Mouse (Mus musculus) left cerebral cortex, postnatal 36 days (tissue): ENCODE results near the gene Cdc37l1. TPM values are rescaled to one million over a fixed set of nuclear protein-coding genes. Genes with fewer than 3 reads are reported as not detected.
A peak's percentile ranks its signal among the peaks of the same experiment; 100 is the strongest.

Experiments
- DNase-seq, 2 experiments: peaks; one replicate each; pipeline ENCODE4 v3.0.0; 2021 to 2022; ENCODE audit warnings: low spot score in 2 of 2, mixed read lengths in 1 of 2
- intact Hi-C: fragments of 180-260 bp; cut with DNase I; formaldehyde crosslinking; loops from one replicate; pipeline ENCODE4 v1.15.1; 2025
- total RNA-seq, 2 experiments: library from RNA; stranded (reverse); gene quantifications; 2 replicates each; pipeline ENCODE4 v1.2.3; 2021

Cdc37l1 gene
- 100 to 1,000 TPM in 1 of 2 experiments, 10 to 100 TPM in 1; 88.0 to 112 TPM for total RNA-seq

- intact Hi-C loops = loop anchor here (5.0 kb wide), 1 partner anchor 262 kb away; the partner anchor contains the start of gene Jak2
Observed at GRCm38 (mm10) chr19:28990194-28990589, at the start of gene Cdc37l1. Gene Cdc37l1 (plus strand): TSS chr19:28990352.

GRCm38 (mm10) chr19:28941271-28941670 lies 48.9 kb upstream of the Cdc37l1 start:
- intact Hi-C loops = no loop called here
- no peak for DNase-seq

More at GRCm38 (mm10) chr19:28990194-28990589, at the start of gene Cdc37l1:
- peak; percentile 97 to 98 for DNase-seq

GRCm38 (mm10) chr19:28946782-28947181 lies 43.4 kb upstream of the Cdc37l1 start:
- peak in 1 of 2 experiments; percentile 31 for DNase-seq
- intact Hi-C loops = no loop called here

- DNase-seq = no peak
- intact Hi-C loops = no loop called here
Observed at GRCm38 (mm10) chr19:28947311-28947710, 42.8 kb upstream of the Cdc37l1 start.

- DNase-seq = no peak
- intact Hi-C loops = no loop called here
Observed at GRCm38 (mm10) chr19:28951251-28951650, 38.9 kb upstream of the Cdc37l1 start.

GRCm38 (mm10) chr19:28963113-28963512 lies 27.0 kb upstream of the Cdc37l1 start:
- intact Hi-C loops = loop anchor here (5.0 kb wide), 2 partner anchors 61 to 186 kb away; no protein-coding TSS in a partner anchor
- DNase-seq = no peak

- intact Hi-C loops = loop anchor here (5.0 kb wide), 2 partner anchors 61 to 186 kb away; no protein-coding TSS in a partner anchor
Observed at GRCm38 (mm10) chr19:28963513-28963841, 26.7 kb upstream of the Cdc37l1 start.

GRCm38 (mm10) chr19:28963842-28964551 lies 26.2 kb upstream of the Cdc37l1 start, which contains the start of gene Plpp6:
Gene Plpp6 (plus strand): TSS chr19:28963953.
- intact Hi-C loops = loop anchor here (5.0 kb wide), 2 partner anchors 62 to 187 kb away; no protein-coding TSS in a partner anchor
- peak; percentile 84 to 87 for DNase-seq

More at GRCm38 (mm10) chr19:28963513-28963841, 26.7 kb upstream of the Cdc37l1 start:
- DNase-seq = no peak

- intact Hi-C loops = loop anchor here (5.0 kb wide), 2 partner anchors 62 to 187 kb away; no protein-coding TSS in a partner anchor
- no peak for DNase-seq
Observed at GRCm38 (mm10) chr19:28964552-28964903, 25.6 kb upstream of the Cdc37l1 start.

- peak; percentile 41 to 50 for DNase-seq
- intact Hi-C loops = loop anchor here (5.0 kb wide), 1 partner anchor 130 kb away; the partner anchor contains the start of gene Slc1a1
Observed at GRCm38 (mm10) chr19:28967652-28968051, 22.5 kb upstream of the Cdc37l1 start, which contains the start of gene 4430402I18Rik. Gene 4430402I18Rik (minus strand): TSS chr19:28967800.

- no peak for DNase-seq
- intact Hi-C loops = loop anchor here (5.0 kb wide), 1 partner anchor 131 kb away; the partner anchor contains the start of gene Slc1a1
Observed at GRCm38 (mm10) chr19:28968178-28968577, 22.0 kb upstream of the Cdc37l1 start.

- intact Hi-C loops = loop anchor here (5.0 kb wide), 1 partner anchor 132 kb away; the partner anchor contains the start of gene Slc1a1
- DNase-seq = no peak
Observed at GRCm38 (mm10) chr19:28969231-28969630, 20.9 kb upstream of the Cdc37l1 start.

GRCm38 (mm10) chr19:28970251-28970650 lies 19.9 kb upstream of the Cdc37l1 start:
- no peak for DNase-seq
- intact Hi-C loops = no loop called here

GRCm38 (mm10) chr19:28974862-28975611 lies 15.1 kb upstream of the Cdc37l1 start:
- intact Hi-C loops = loop anchor here (5.0 kb wide), 1 partner anchor 382 kb away; no protein-coding TSS in a partner anchor
- peak; percentile 72 to 83 for DNase-seq

- no peak for DNase-seq
- intact Hi-C loops = no loop called here
Observed at GRCm38 (mm10) chr19:28982617-28983016, 7.5 kb upstream of the Cdc37l1 start.

- DNase-seq = no peak
- intact Hi-C loops = no loop called here
Observed at GRCm38 (mm10) chr19:28989515-28989914, 637 bp upstream of the Cdc37l1 start.

- intact Hi-C loops = loop anchor here (5.0 kb wide), 1 partner anchor 262 kb away; the partner anchor contains the start of gene Jak2
- peak in 1 of 2 experiments; percentile 34 for DNase-seq
Observed at GRCm38 (mm10) chr19:28990590-28991221, 554 bp downstream of the Cdc37l1 start.

- intact Hi-C loops = loop anchor here (5.0 kb wide), 1 partner anchor 261 kb away; the partner anchor contains the start of gene Jak2
- no peak for DNase-seq
Observed at GRCm38 (mm10) chr19:28991391-28991790, 1.2 kb downstream of the Cdc37l1 start.

- DNase-seq = peak in 1 of 2 experiments; percentile 39
- intact Hi-C loops = loop anchor here (5.0 kb wide), 1 partner anchor 257 kb away; the partner anchor contains the start of gene Jak2
Observed at GRCm38 (mm10) chr19:28994870-28995269, 4.7 kb downstream of the Cdc37l1 start.
